Comparison of ENCODE assay signal across 18 mouse cellular contexts in genomic region chr4:59327986-59328385, GRCm38 (mm10).
"Had no signal": no experiment of that assay in that cellular context is flagged by ENCODE, and none has a peak within 500 bp of the region (broad histone marks: within the 10 kb centered on the region; RNA-seq: fewer than 3 reads in every experiment).

No protein-coding gene starts in this region.

- H3K4me1 ChIP-seq: midbrain, embryonic 15.5 days had no signal

- H3K4me3 ChIP-seq: liver, embryonic 15.5 days; lung, embryonic 15.5 days; megakaryocyte, embryonic 14.5 days; midbrain, embryonic 13.5 days; midbrain, embryonic 15.5 days; neural tube, embryonic 13.5 days; neural tube, embryonic 15.5 days; stomach, embryonic 15.5 days had no signal

- H3K36me3 ChIP-seq: lung, embryonic 15.5 days; midbrain, embryonic 13.5 days; midbrain, embryonic 15.5 days; neural tube, embryonic 13.5 days; neural tube, embryonic 15.5 days; stomach, embryonic 15.5 days had no signal

- DNase-seq: liver, postnatal 0 days; lung, adult 2 months; lung, postnatal 14 days; lung, postnatal 36 days; right cerebral cortex, postnatal 14 days; thymus, adult 2 months; thymus, postnatal 25 days had no signal

- H3K27ac ChIP-seq: liver, embryonic 15.5 days; lung, embryonic 15.5 days; macrophage; midbrain, embryonic 13.5 days; midbrain, embryonic 15.5 days; neural tube, embryonic 13.5 days; neural tube, embryonic 15.5 days; stomach, embryonic 15.5 days; stomach, postnatal 0 days had no signal

- H3K27me3 ChIP-seq: liver, embryonic 15.5 days; lung, embryonic 15.5 days; megakaryocyte, embryonic 14.5 days; midbrain, embryonic 13.5 days; midbrain, embryonic 15.5 days; neural tube, embryonic 13.5 days; neural tube, embryonic 15.5 days; stomach, embryonic 15.5 days had no signal

- H3K9me3 ChIP-seq: liver, embryonic 15.5 days; lung, embryonic 15.5 days; megakaryocyte, embryonic 14.5 days; midbrain, embryonic 13.5 days; midbrain, embryonic 15.5 days; neural tube, embryonic 13.5 days; neural tube, embryonic 15.5 days; stomach, embryonic 15.5 days had no signal

- ATAC-seq: liver, postnatal 0 days; lung, postnatal 0 days; midbrain, embryonic 13.5 days; midbrain, embryonic 15.5 days had no signal
